Mouse (Mus musculus) neural tube, embryonic 11.5 days (tissue): Measurements from ENCODE around the gene Entpd8. TPM values are rescaled to one million over a fixed set of nuclear protein-coding genes. Genes with fewer than 3 reads are reported as not detected.

Experiments used
- ATAC-seq: fragments of 200-750 bp; cut with Nextera tagmentation; 2 replicates; pipeline ENCODE4 v1.8.0; 2017; ENCODE audit warnings: moderate number of reproducible peaks, mild to moderate bottlenecking, moderate TSS enrichment, moderate library complexity; ENCODE audit not compliant: insufficient read depth, low FRiP score, low TSS enrichment
- DNase-seq: peaks from one replicate; pipeline ENCODE4 v3.0.0-alpha.2; 2015; ENCODE audit warnings: low spot score
- H3K27ac ChIP-seq: fragments of 300-500 bp; sonication (generic); 2 replicates; pipeline ENCODE4 v1.5.1; 2014; ENCODE audit warnings: low read depth, mild to moderate bottlenecking, low read length
- H3K27me3 ChIP-seq: fragments of 300-500 bp; sonication (generic); 2 replicates; pipeline ENCODE4 v1.6.1; 2014; ENCODE audit warnings: mild to moderate bottlenecking, low read length, mixed read lengths; ENCODE audit not compliant: control insufficient read depth, insufficient read depth
- H3K36me3 ChIP-seq: fragments of 300-500 bp; sonication (generic); 2 replicates; pipeline ENCODE4 v1.6.1; 2014; ENCODE audit warnings: mild to moderate bottlenecking, low read length, moderate library complexity, mixed read lengths; ENCODE audit not compliant: control insufficient read depth, insufficient read depth
- H3K4me1 ChIP-seq: fragments of 300-500 bp; sonication (generic); 2 replicates; pipeline ENCODE4 v1.6.1; 2014; ENCODE audit warnings: low read length, mixed read lengths; ENCODE audit not compliant: control insufficient read depth, insufficient read depth
- H3K4me2 ChIP-seq: fragments of 300-500 bp; sonication (generic); 2 replicates; pipeline ENCODE4 v1.6.1; 2014; ENCODE audit warnings: low read depth, mild to moderate bottlenecking, moderate library complexity
- H3K4me3 ChIP-seq: fragments of 300-500 bp; sonication (generic); 2 replicates; pipeline ENCODE4 v1.5.1; 2014; ENCODE audit warnings: low read depth, low read length
- H3K9ac ChIP-seq: fragments of 300-500 bp; sonication (generic); 2 replicates; pipeline ENCODE4 v1.6.1; 2014; ENCODE audit warnings: mild to moderate bottlenecking, low read length
- H3K9me3 ChIP-seq: fragments of 300-500 bp; sonication (generic); 2 replicates; pipeline ENCODE4 v1.6.1; 2016; ENCODE audit warnings: low read length; ENCODE audit not compliant: control insufficient read depth
- WGBS: fragments of 180-500 bp; shearing (Covaris S2); extraction: QIAGEN DNeasy Blood & Tissue Kit; methylation state at CpG from one replicate; pipeline ENCODE4 v1.1.7; 2014; 5-methylcytosine and 5-hydroxymethylcytosine counted together
- polyA plus RNA-seq: library from polyadenylated mRNA; unstranded; fragments of >200 nt; fragmentation: Nextera tagmentation; extraction: Ambion mirVana; gene quantifications from 2 replicates; pipeline ENCODE4 v1.2.1, GENCODE M21; 2014

Entpd8 gene
- polyA plus RNA-seq, 1 experiment from 2014 or later = not detected

DNA sequence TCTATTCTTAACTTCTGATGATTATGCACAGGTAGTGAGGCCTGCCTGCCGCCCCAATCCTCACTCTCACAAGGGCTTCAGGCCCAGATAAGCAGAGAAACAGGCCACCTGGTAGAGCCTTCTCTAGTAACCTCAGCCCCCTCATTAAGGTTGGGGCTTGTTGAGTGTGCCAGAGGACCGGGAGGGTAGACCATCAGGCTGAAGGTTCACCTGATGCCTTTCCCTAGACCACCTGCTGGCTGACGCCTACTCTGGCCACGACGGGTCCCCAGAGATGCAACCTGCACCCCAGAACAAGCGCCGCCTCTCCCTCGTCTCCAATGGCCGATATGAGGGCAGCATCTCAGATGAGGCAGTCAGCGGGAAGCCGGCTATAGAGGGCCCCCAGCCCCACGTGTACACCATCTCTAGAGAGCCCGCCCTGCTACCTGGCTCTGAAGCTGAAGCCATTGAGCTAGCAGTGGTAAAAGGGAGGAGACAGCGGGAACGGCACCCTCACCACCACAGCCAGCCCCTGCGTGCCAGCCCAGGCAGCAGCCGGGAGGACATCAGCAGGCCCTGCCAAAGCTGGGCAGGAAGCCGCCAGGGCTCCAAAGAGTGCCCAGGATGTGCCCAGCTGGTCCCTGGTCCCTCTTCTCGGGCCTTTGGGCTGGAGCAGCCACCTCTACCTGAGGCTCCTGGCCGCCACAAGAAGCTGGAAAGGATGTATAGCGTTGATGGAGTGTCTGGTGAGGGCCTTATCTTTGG lies 24.5 kb upstream of the Entpd8 start:
- no peak for ATAC-seq
- no peaks in the 10 kb centered on the region for H3K9me3 ChIP-seq
- H3K4me3 ChIP-seq = no peak overlapping the region
- H3K4me2 ChIP-seq = peak overlapping the region; percentile 59
- no peaks in the 10 kb centered on the region for H3K27me3 ChIP-seq
- no peak overlapping the region for H3K9ac ChIP-seq
- no peak overlapping the region for H3K27ac ChIP-seq
- H3K4me1 ChIP-seq = peaks cover 6% of the 10 kb centered on the region
- no peak for DNase-seq
- H3K36me3 ChIP-seq = 0 out of 2 replicates have a peak, but pooled peaks cover 2% of the 10 kb centered on the region
- WGBS = 91% methylated on average over 21 of the region's 21 CpGs

DNA sequence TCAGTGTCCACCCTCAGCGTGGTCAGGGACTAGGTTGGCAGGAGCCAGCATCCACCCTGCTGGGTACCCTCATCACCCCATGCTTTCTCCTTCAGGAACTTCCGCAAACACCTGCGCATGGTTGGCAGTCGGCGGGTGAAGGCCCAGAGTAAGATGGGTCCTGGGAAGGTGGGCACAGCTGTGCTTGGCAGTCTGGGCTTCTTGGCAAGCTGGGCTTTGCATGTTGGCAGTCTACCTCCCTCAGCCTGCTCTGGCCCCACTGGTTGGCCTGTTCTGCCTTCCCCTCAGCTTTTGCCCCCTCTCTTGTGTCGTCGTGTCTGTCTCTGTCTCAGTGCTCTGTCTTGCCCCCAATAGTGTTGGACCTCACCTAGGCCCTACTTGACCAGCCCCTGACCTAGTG lies 21.2 kb upstream of the Entpd8 start:
- Histone ChIP-seq H3K4me1 (peaks cover 6% of the 10 kb centered on the region), H3K27ac (no peak overlapping the region), H3K4me3 (no peak overlapping the region), H3K9ac (no peak overlapping the region), H3K27me3 (no peaks in the 10 kb centered on the region), H3K9me3 (no peaks in the 10 kb centered on the region), H3K4me2 (no peak overlapping the region), H3K36me3 (peaks cover 5% of the 10 kb centered on the region; the same call in 1 of the 2 replicates)
- 90% methylated on average over 7 of the region's 7 CpGs for WGBS
- ATAC-seq (no peak), DNase-seq (no peak)

GRCm38 (mm10) chr2:25063523-25063922 lies 16.6 kb upstream of the Entpd8 start:
- peaks cover 3% of the 10 kb centered on the region; the same call in 1 of the 2 replicates for H3K36me3 ChIP-seq
- 91% methylated on average over 5 of the region's 5 CpGs for WGBS

GRCm38 (mm10) chr2:25064285-25064684 lies 15.8 kb upstream of the Entpd8 start:
- no peak for DNase-seq
- Histone ChIP-seq H3K4me3 (no peak overlapping the region), H3K27me3 (no peaks in the 10 kb centered on the region), H3K4me2 (no peak overlapping the region), H3K9ac (no peak overlapping the region), H3K27ac (no peak overlapping the region), H3K9me3 (no peaks in the 10 kb centered on the region), H3K36me3 (peaks cover 3% of the 10 kb centered on the region; the same call in 1 of the 2 replicates), H3K4me1 (no peaks in the 10 kb centered on the region)
- no peak for ATAC-seq
- WGBS = 88% methylated on average over 1 of the region's 1 CpGs

More at GRCm38 (mm10) chr2:25063523-25063922, 16.6 kb upstream of the Entpd8 start:
- Histone ChIP-seq H3K4me2 (no peak overlapping the region), H3K9me3 (no peaks in the 10 kb centered on the region), H3K9ac (no peak overlapping the region), H3K27me3 (no peaks in the 10 kb centered on the region), H3K27ac (no peak overlapping the region), H3K4me1 (no peaks in the 10 kb centered on the region), H3K4me3 (no peak overlapping the region)
- DNase-seq (no peak), ATAC-seq (no peak)

GRCm38 (mm10) chr2:25065537-25065936 lies 14.6 kb upstream of the Entpd8 start:
- Histone ChIP-seq H3K27ac (no peak overlapping the region), H3K4me3 (no peak overlapping the region)
- no peak for ATAC-seq

GRCm38 (mm10) chr2:25066552-25066951 lies 13.6 kb upstream of the Entpd8 start:
- Histone ChIP-seq H3K9me3 (no peaks in the 10 kb centered on the region), H3K9ac (no peak overlapping the region), H3K27ac (no peak overlapping the region), H3K27me3 (no peaks in the 10 kb centered on the region), H3K36me3 (peaks cover 3% of the 10 kb centered on the region; the same call in 1 of the 2 replicates), H3K4me2 (no peak overlapping the region), H3K4me1 (no peaks in the 10 kb centered on the region), H3K4me3 (no peak overlapping the region)
- WGBS = 90% methylated on average over 4 of the region's 4 CpGs
- ATAC-seq = no peak
- no peak for DNase-seq

More at GRCm38 (mm10) chr2:25065537-25065936, 14.6 kb upstream of the Entpd8 start:
- H3K9me3 ChIP-seq = no peaks in the 10 kb centered on the region
- H3K27me3 ChIP-seq = no peaks in the 10 kb centered on the region
- H3K4me2 ChIP-seq = no peak overlapping the region
- no peak overlapping the region for H3K9ac ChIP-seq
- H3K36me3 ChIP-seq = peaks cover 3% of the 10 kb centered on the region; the same call in 1 of the 2 replicates
- H3K4me1 ChIP-seq = no peaks in the 10 kb centered on the region
- DNase-seq = no peak

GRCm38 (mm10) chr2:25069537-25069936 lies 10.6 kb upstream of the Entpd8 start:
- Histone ChIP-seq H3K4me2 (no peak overlapping the region), H3K36me3 (no peaks in the 10 kb centered on the region), H3K27ac (no peak overlapping the region), H3K9ac (no peak overlapping the region), H3K27me3 (no peaks in the 10 kb centered on the region), H3K4me3 (no peak overlapping the region), H3K9me3 (no peaks in the 10 kb centered on the region), H3K4me1 (no peaks in the 10 kb centered on the region)
- WGBS = 82% methylated on average over 4 of the region's 4 CpGs
- ATAC-seq (no peak), DNase-seq (no peak)

GRCm38 (mm10) chr2:25072398-25072797 lies 7.7 kb upstream of the Entpd8 start:
- Histone ChIP-seq H3K9ac (no peak overlapping the region), H3K9me3 (no peaks in the 10 kb centered on the region), H3K4me3 (no peak overlapping the region), H3K36me3 (no peaks in the 10 kb centered on the region), H3K4me2 (no peak overlapping the region), H3K27ac (no peak overlapping the region), H3K27me3 (no peaks in the 10 kb centered on the region), H3K4me1 (no peaks in the 10 kb centered on the region)
- 94% methylated on average over 4 of the region's 4 CpGs for WGBS
- DNase-seq (no peak), ATAC-seq (no peak)

DNA sequence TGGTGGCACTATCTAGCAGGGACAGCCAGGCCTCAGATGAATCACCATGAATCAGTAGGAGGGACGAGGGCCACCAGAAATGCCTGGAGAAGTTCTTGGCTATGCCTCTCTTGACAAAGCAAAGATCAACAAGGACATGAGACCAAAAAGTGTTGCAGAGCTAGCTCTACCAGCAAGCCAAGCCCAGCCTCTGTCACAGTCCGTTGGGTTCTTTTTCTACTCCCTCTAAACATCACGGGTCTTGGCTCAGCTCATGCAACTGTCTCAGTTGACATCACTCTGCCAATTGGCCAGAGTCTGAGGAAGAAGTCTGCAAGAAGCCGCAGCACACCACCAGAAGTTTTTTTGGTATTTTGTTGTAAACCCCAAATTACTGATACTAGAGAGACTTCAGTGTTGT lies 4.6 kb upstream of the Entpd8 start:
- no peaks in the 10 kb centered on the region for H3K4me1 ChIP-seq
- H3K9ac ChIP-seq = no peak overlapping the region
- H3K27me3 ChIP-seq = no peaks in the 10 kb centered on the region
- no peak overlapping the region for H3K4me3 ChIP-seq
- DNase-seq (no peak), ATAC-seq (no peak)
- no peaks in the 10 kb centered on the region for H3K9me3 ChIP-seq
- H3K36me3 ChIP-seq = no peaks in the 10 kb centered on the region
- WGBS = 78% methylated on average over 4 of the region's 4 CpGs
- no peak overlapping the region for H3K4me2 ChIP-seq
- no peak overlapping the region for H3K27ac ChIP-seq
